Mouse (Mus musculus) megakaryocyte, embryonic 14.5 days (primary cell): ENCODE results near the gene Exoc3l2.

Source experiments
- FLI1 ChIP-seq: IDR thresholded peaks from 2 replicates; pipeline ENCODE4 v1.6.1; 2012; ENCODE audit warnings: low read length, inconsistent platforms, mixed read lengths
- GATA1 ChIP-seq: IDR thresholded peaks from 3 replicates; pipeline ENCODE4 v1.6.1; 2012; ENCODE audit warnings: mixed read lengths, low read length, inconsistent platforms, borderline replicate concordance

GRCm38 (mm10) chr7:19483281-19483680 is 20.1 kb downstream of the Exoc3l2 start:
- TF ChIP-seq GATA1 (no peak), FLI1 (no peak)
